Mouse (Mus musculus) embryonic stem cell, embryonic (primary cell): ENCODE data around the gene Dnaja2.

Source experiments
- CTCF ChIA-PET, 4 experiments: fragments of 300-600 bp in 2 of 4; fragments of 350-600 bp in 2 of 4; sonication (Branson Sonifier 250); formaldehyde crosslinking; loops; one replicate each; lab custom pipeline; 2022; ENCODE audit warnings: inconsistent platforms in 2 of 4; lab: Charles Lee
- POLR2A ChIA-PET, 4 experiments: fragments of 300-600 bp in 2 of 4; fragments of 350-600 bp in 2 of 4; sonication (Branson Sonifier 250); formaldehyde crosslinking; loops; one replicate each; lab custom pipeline; 2022; ENCODE audit warnings: antibody characterized with exemption in 4 of 4, inconsistent platforms in 1 of 4; lab: Charles Lee

Dnaja2 gene

GRCm38 (mm10) chr8:85555181-85556145 is at the start of gene Dnaja2:
Gene Dnaja2 (minus strand): TSS chr8:85555344.
- POLR2A ChIA-PET = interaction anchor here in 3 of 4 experiments (0.6 to 3.2 kb wide), 34 partner anchors 9 to 134 kb away, joined by 3 to 24 read pairs (median 4); no protein-coding TSS in a partner anchor
- CTCF ChIA-PET = interaction anchor here in 1 of 4 experiments (1.2 kb wide), 1 partner anchor 12 kb away, joined by 3 read pairs; no protein-coding TSS in a partner anchor

GRCm38 (mm10) chr8:85604201-85604600 is 49.1 kb upstream of the Dnaja2 start:
- ChIA-PET POLR2A (interaction anchor here in 1 of 4 experiments (1.5 to 2.0 kb wide), 2 partner anchors 15 to 48 kb away, joined by 3 to 4 read pairs; no protein-coding TSS in a partner anchor), CTCF (interaction anchor here in 2 of 4 experiments (0.6 to 1.8 kb wide), 2 partner anchors 57 to 95 kb away, joined by 3 to 10 read pairs; no protein-coding TSS in a partner anchor)

GRCm38 (mm10) chr8:85603203-85603895 is 48.2 kb upstream of the Dnaja2 start:
- POLR2A ChIA-PET = interaction anchor here in 3 of 4 experiments (0.9 to 2.7 kb wide), 19 partner anchors 9 to 982 kb away, joined by 3 to 12 read pairs (median 4); no protein-coding TSS in a partner anchor

GRCm38 (mm10) chr8:85602737-85603136 is 47.6 kb upstream of the Dnaja2 start:
- ChIA-PET CTCF (interaction anchor here (0.6 to 1.8 kb wide), 20 partner anchors 9 to 1306 kb away, joined by 3 to 10 read pairs (median 3); partner anchors contain the start of gene Neto2 (in 1 of the 4)), POLR2A (interaction anchor here in 3 of 4 experiments (0.6 to 2.7 kb wide), 20 partner anchors 9 to 983 kb away, joined by 3 to 12 read pairs (median 3); no protein-coding TSS in a partner anchor)

More at GRCm38 (mm10) chr8:85603203-85603895, 48.2 kb upstream of the Dnaja2 start:
- CTCF ChIA-PET = interaction anchor here (0.5 to 1.8 kb wide), 25 partner anchors 8 to 1306 kb away, joined by 3 to 10 read pairs (median 3); partner anchors contain the start of gene Neto2 (in 2 of the 4)

GRCm38 (mm10) chr8:85601741-85602140 is 46.6 kb upstream of the Dnaja2 start:
- POLR2A ChIA-PET = interaction anchor here in 3 of 4 experiments (0.8 to 2.7 kb wide), 8 partner anchors 9 to 222 kb away, joined by 3 to 12 read pairs (median 3); no protein-coding TSS in a partner anchor
- CTCF ChIA-PET = interaction anchor here in 1 of 4 experiments (0.5 to 1.1 kb wide), 2 partner anchors 68 to 500 kb away, joined by 3 read pairs; no protein-coding TSS in a partner anchor

- ChIA-PET CTCF (no interaction called here), POLR2A (interaction anchor here in 3 of 4 experiments (0.6 to 1.7 kb wide), 15 partner anchors 7 to 1178 kb away, joined by 3 to 14 read pairs (median 3); partner anchors contain the start of gene Dnaja2 (in 1 of the 3))
These were observed 42.5 kb upstream of the Dnaja2 start for GRCm38 (mm10) chr8:85597413-85598191.

GRCm38 (mm10) chr8:85595391-85595790 is 40.2 kb upstream of the Dnaja2 start:
- ChIA-PET CTCF (interaction anchor here in 2 of 4 experiments (0.6 to 0.8 kb wide), 4 partner anchors 8 to 372 kb away, joined by 3 to 4 read pairs (median 3); no protein-coding TSS in a partner anchor), POLR2A (interaction anchor here in 2 of 4 experiments (0.7 to 1.7 kb wide), 12 partner anchors 10 to 129 kb away, joined by 3 to 8 read pairs (median 4); no protein-coding TSS in a partner anchor)

GRCm38 (mm10) chr8:85594983-85595382 is 39.8 kb upstream of the Dnaja2 start:
- CTCF ChIA-PET = interaction anchor here in 2 of 4 experiments (0.6 to 0.8 kb wide), 4 partner anchors 8 to 371 kb away, joined by 3 to 4 read pairs (median 3); no protein-coding TSS in a partner anchor
- POLR2A ChIA-PET = interaction anchor here in 2 of 4 experiments (0.7 to 1.7 kb wide), 11 partner anchors 9 to 128 kb away, joined by 3 to 8 read pairs (median 4); no protein-coding TSS in a partner anchor

- POLR2A ChIA-PET = interaction anchor here in 2 of 4 experiments (0.7 to 2.5 kb wide), 11 partner anchors 9 to 131 kb away, joined by 3 to 12 read pairs (median 3); no protein-coding TSS in a partner anchor
- CTCF ChIA-PET = no interaction called here
These were observed 38.2 kb upstream of the Dnaja2 start for GRCm38 (mm10) chr8:85593324-85593723.

GRCm38 (mm10) chr8:85591532-85591931 is 36.4 kb upstream of the Dnaja2 start:
- CTCF ChIA-PET = interaction anchor here in 2 of 4 experiments (0.6 to 1.2 kb wide), 3 partner anchors 12 to 108 kb away, joined by 3 to 5 read pairs (median 3); no protein-coding TSS in a partner anchor
- POLR2A ChIA-PET = interaction anchor here in 3 of 4 experiments (0.9 to 2.5 kb wide), 6 partner anchors 8 to 1305 kb away, joined by 3 to 12 read pairs (median 4); partner anchors contain the start of genes Orc6 (in 1 of the 3) and Vps35 (in 1 of the 3)

GRCm38 (mm10) chr8:85590258-85590657 is 35.1 kb upstream of the Dnaja2 start:
- POLR2A ChIA-PET = interaction anchor here in 2 of 4 experiments (0.6 to 2.4 kb wide), 17 partner anchors 8 to 1242 kb away, joined by 3 to 7 read pairs (median 4); no protein-coding TSS in a partner anchor
- CTCF ChIA-PET = no interaction called here

GRCm38 (mm10) chr8:85588596-85588995 is 33.5 kb upstream of the Dnaja2 start:
- CTCF ChIA-PET = no interaction called here
- POLR2A ChIA-PET = interaction anchor here in 2 of 4 experiments (1.4 to 2.4 kb wide), 3 partner anchors 9 to 133 kb away, joined by 5 to 7 read pairs (median 5); no protein-coding TSS in a partner anchor

GRCm38 (mm10) chr8:85577666-85578065 is 22.5 kb upstream of the Dnaja2 start:
- ChIA-PET CTCF (no interaction called here), POLR2A (interaction anchor here in 2 of 4 experiments (0.9 to 1.3 kb wide), 5 partner anchors 12 to 131 kb away, joined by 3 to 5 read pairs (median 3); no protein-coding TSS in a partner anchor)

GRCm38 (mm10) chr8:85573972-85574496 is 18.9 kb upstream of the Dnaja2 start:
- ChIA-PET POLR2A (interaction anchor here in 1 of 4 experiments (0.5 to 1.2 kb wide), 4 partner anchors 18 to 1219 kb away, joined by 4 to 7 read pairs (median 4); partner anchors contain the start of gene Dnaja2), CTCF (no interaction called here)

- CTCF ChIA-PET = interaction anchor here in 1 of 4 experiments (0.7 kb wide), 1 partner anchor 18 kb away, joined by 6 read pairs; no protein-coding TSS in a partner anchor
- POLR2A ChIA-PET = interaction anchor here in 3 of 4 experiments (0.7 to 1.5 kb wide), 4 partner anchors 11 to 915 kb away, joined by 3 to 6 read pairs (median 4); no protein-coding TSS in a partner anchor
These were observed 15.3 kb upstream of the Dnaja2 start for GRCm38 (mm10) chr8:85570466-85570865.

GRCm38 (mm10) chr8:85567801-85568200 is 12.7 kb upstream of the Dnaja2 start:
- POLR2A ChIA-PET = no interaction called here
- CTCF ChIA-PET = interaction anchor here in 1 of 4 experiments (0.5 kb wide), 1 partner anchor 13 kb away, joined by 3 read pairs; the partner anchor contains the start of gene Dnaja2
